Mouse (Mus musculus) fat pad, adult 2 months (tissue): ENCODE results near the gene Borcs5.

Experiments used
- DNase-seq: peaks from one replicate; pipeline ENCODE4 v3.0.0-alpha.2; 2011; ENCODE audit warnings: low read depth, low spot score; ENCODE audit errors: extremely low read depth

Borcs5 gene

DNA sequence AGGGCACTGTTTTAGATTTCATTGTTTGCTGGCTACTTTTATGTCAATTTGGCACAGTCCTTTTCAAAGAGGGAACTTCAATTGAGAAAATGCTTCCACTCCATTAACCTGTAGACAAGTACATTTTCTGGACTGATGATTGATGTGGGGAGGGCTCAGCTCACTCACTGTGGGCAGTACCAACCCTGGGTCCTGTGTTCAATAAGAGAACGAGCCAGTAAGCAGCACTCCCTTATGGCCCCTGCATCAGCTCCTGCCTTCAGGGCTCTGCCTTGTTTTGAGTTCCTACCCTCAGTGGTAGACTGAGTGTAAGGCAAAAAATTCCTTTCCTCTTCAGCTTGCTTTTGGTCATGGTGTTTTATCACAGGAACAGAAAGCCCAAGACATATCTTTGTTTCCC, 74.6 kb downstream of the Borcs5 start:
- no peak for DNase-seq

DNA sequence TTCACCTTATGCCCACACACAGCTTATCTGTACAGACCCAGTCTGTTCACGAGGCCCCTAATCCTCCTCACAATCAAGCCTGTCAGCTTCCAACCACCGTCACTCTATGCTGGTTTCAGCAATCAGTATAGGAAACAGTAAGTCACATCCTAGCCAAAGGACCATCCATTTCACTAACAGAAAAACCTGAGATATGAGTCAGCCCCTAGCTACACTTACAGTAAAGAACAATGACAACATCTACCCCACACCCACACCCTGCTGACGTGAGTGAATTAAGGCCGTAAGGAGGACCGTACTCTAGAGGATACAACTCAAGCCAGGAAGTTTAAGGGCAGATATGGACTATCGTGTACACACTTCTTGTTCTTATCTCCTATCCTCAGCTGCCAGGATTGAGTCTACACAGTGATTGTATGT, 76.9 kb downstream of the Borcs5 start:
- DNase-seq = no peak

DNA sequence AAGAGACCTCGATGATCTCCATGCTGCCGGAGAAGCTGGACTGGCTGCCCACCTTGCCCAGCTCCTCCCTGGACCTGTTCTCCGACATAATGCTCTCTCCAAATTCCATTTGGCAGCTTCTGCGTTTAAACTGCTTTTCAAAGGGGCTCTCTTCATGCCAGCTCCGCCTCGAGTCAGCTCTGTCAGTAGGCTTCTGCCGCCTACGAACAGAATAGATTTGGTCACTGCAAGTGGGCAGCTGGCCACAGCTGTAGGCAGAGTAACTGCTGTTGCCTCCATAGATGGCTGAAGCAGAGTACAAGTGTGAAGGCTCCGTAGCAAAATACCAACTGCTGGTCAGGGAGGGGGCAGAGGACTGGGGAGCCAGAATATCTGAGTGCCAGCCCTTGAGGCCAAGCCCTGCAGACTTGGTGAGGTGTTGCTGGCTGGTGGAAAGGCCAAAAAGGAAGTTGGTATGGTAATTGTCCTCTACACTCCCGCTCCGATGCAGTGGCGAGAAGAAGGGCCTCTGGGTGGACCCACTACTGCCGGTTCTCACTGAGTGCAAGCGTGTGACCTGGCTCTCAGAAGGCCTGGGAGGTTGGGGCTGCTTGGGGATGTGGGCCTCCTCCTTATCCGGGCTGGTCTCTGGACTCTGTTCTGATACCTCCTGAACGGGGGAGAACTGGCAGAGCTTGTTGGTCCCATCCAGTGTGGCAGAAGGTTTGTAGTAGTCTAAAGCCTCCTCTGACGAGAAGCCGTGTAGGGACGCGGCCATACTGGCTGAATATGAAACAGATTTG, 78.8 kb downstream of the Borcs5 start:
- peak; percentile 63 for DNase-seq

DNA sequence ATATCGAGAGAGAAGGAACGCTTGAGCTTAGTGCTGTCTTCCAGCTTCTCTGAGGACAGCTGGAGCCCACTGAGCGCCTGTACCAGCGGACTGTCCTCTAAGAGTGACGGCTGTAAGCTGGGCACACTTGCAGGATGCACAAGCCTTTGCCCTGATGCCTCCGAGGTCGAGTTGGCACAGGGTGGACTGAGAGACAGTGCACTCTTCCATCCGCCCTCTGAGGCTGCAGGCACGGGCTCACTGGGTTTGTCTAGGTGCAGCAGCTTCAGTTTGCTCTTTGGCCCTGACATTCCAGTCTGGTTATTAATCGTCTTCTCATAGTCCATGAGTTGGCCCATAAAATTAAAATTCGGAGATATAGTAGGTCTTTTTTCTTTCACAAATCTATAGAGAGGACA, 79.4 kb downstream of the Borcs5 start:
- no peak for DNase-seq

DNA sequence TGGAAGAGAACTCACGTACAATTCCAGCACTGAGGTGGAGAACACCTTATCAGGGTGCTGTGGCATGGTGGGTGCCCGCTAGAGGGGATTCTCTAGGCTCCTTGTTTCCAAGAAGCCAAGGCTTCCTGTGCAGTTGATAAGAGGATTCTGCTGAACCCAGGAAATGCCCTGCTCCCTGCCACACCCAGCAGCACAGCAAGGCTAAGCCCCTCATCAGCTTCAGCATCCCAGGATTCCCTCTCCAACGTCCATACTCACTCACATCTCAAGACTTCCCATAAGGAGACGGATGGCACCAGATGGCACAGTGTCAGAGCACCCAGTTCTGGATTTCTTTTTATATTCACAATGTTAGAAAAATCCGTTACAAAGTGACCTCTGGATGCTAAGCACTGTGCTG, 79.8 kb downstream of the Borcs5 start:
- DNase-seq = no peak

DNA sequence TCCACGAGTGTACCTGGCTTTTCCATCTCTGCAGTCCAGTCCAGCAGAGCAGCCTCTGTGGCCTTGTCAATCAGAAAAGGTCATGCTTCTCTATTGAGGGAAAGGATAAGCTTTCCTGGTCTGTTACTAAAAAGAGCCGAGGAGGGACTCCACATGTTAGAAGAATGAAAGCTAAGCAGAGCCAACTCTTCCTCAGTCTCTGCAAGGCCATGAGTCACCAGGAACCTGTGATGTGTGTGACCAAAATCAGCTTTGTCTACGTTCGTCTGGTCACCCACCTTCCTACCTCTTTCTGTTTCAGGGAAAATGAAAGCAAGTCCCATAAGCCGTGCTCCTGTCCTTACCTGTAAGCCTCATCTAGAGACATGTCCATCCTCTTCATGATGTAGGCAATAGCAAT, 80.8 kb downstream of the Borcs5 start:
- no peak for DNase-seq

DNA sequence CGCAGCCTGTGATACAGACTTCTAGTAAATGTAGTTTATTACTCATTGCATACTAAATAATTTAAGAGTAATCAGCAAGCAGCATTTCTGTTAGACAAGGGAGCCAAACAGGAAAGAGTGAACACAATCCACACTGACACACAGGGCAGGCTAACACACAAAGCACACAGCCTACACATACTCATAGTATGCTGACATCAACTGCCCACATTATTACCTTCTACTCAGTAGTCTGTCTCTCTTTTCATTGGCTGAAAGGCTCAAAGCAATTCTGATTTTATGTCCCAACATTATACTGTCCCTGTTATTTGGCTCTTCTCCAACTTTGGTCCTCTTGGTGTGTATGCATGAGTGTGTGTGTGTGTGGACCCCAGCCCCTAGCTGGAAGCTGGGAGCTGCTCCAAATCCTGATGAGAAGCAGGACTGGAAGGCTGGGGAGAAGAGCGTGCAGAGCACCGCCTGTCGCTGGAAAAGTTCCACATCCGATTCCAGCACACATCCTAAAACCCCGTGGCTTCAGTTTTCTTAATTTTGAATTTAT, 82.5 kb downstream of the Borcs5 start:
- DNase-seq = no peak

DNA sequence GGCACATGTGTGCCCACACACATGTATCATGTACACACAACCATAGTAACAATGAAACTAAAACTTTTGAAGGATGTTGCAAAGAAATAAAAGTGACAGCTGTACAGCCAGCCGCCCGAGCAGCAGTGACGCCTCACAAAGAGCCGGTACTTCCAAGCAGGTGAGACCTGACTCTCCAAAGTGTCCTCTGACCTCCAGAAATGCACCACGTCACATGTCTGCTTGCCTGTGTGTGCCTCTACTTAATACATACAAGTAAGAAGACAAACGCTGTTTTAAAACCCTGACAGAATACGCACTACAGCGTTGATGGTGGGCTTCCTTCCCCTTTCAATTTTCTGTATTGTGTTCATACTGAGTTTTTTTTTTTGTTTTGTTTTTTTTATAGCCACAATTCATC, 83.6 kb downstream of the Borcs5 start:
- DNase-seq = no peak

DNA sequence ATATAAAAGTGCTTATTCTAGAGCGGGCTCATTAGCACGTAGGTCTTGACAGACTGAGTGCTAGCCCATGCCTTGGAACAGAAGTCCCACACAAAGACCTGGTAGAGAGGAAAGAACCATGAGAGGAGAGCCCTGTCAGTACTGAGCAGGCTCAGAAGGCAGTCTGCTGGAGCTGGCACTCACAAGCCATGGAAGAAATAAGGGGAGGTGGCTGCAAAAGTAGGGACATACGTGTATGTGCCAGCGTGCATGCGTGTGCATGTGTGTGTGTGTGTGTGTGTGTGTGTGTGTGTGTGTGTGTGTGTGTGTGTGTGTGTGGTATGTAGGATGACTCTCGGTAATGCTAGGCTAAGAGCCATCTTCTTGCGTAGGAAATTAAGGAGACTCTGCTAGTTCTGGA, 84.0 kb downstream of the Borcs5 start:
- DNase-seq = no peak

DNA sequence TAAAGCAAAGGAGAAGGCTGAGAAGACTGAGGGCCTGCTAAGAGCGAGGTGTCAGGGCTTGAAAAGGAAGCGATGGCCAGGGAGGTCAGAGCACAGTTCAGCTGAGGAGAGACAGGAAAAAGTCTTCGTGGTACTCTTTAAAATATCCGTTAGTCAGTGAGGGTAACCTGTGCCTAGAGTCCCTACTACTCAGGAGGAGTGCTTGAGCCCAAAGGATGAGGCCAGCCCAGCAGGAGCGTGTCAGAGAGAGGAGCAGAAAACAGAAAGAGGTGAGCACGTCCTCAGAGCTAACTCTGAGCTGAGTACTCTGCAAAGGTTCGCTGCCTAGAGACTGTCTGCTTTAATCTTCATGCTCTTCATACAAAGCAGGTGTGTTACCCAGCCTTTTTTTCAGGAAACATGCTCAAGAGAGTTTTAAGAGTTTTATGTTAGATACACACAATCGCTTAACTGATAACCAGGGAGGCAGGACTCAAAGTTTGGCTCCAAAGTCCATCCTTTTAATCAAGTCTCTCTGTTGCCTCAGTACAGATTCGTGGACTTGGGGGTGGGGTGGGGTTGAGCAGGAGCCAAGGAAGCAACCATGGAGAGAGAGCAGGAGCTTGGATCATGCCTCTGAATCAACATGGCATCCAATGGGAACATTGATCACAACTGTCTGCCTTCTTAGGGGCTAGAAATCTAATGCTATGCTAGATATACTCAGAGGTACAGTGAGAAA, 84.7 kb downstream of the Borcs5 start:
- DNase-seq = no peak

DNA sequence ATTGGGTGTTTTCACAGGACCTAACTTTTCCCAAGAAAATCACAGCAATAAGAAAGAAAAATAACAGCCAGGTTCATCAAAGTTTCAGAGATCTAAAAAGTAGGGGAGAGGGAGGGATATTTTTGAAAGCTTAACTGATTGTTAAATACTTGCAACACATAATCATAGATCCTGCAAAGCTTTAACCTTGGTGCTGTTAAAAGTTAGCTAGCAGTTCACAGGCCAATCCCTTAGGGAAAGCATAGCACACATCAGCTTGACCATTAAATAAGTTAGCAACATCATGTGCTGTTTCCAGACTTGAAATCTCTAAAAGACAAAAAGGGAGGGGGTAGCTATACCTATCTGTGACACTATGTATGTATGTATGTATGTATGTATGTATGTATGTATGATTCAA, 86.1 kb downstream of the Borcs5 start:
- DNase-seq = no peak

DNA sequence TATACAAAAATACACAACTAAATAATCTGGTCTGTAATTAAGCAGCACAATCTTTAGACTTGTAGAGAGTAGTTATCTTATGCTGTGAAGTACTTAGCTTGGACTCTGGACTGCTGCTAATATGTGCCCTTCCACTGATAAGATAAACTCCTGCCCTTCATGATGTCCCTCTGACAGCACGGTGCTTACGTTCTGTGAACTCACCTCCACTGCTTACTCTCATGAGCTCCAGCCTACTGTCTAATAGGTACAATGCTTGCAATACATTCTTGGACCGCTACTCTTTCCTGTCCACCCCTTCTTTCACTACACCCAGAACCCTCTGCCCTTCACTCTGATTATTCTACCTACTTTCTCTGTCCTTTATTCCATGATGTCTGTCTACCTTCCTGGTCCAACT, 91.7 kb downstream of the Borcs5 start:
- no peak for DNase-seq

DNA sequence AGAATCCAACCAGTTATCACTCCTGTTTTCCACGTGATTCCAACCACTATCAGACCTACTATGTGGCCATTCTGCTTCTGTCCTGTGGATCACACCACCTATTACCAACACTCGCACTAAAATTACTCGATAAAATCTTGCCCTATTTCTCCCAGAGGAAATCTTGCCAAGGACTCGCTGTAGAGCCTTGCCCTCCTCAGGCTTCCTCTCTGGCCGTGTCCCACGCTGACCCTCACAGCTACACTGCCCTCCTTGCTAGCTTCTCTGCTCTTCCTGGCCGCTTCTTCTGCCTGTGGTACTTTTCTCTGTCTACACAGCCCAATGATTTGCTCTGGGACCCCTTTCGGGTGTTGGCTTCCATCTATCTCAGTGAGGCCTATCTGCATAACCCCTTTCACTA, 93.5 kb downstream of the Borcs5 start:
- no peak for DNase-seq

DNA sequence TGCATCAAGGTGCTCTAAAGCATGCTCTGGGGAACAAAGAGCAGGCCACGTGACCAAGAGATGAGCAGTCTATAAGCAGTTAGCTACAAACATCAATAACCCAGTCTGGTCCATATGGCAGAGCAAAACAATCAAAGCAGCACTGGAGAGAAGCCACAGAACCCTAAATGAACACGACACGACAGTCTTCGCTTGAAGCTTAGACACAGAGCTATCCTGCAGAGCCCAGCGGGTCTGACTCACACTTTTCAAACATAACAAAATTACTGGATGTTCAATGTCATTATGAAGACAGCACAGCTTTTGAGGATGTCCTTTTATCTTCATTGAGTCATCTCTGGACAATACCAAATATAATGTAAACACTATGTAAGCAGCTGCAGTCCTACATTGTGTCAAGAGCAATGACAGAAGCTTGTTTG, 94.5 kb downstream of the Borcs5 start:
- no peak for DNase-seq

DNA sequence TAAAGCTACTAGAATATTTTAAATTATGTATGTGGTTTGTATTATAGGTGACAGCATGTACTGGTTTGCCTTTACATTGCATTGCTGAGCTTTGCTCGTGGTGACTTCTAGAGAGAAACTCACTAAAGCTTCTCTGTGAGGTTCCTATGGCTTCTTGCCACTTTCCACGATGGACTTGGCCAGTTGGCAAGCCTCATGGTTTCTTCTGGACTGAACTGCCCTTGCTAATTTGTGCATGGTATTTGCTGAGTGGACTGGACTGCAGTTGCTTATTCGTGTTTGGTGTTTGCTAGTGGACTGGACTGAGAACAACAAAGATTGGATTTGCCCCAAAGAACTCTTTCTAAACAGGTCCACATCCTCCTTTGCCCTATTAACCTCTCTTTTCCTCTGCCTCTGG, 97.5 kb downstream of the Borcs5 start:
- DNase-seq = no peak

DNA sequence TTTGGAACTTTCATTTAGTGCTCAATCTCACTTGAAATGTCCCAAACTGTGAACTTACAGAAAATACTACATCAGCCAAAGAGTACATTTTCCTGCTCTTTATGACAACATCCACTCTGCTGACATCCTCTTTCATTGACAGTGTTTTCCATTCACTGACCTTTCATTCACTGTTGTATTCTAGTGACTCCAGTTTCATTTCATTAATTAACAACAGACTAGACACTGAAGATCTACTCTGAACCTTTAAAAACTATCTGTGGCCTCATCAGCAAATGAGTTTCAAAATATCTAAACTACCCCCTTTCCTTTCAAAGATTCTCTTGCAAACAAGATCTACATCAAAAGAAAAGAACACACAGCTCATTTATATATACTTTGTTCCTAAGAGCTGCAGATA, 104.3 kb downstream of the Borcs5 start:
- DNase-seq = no peak

DNA sequence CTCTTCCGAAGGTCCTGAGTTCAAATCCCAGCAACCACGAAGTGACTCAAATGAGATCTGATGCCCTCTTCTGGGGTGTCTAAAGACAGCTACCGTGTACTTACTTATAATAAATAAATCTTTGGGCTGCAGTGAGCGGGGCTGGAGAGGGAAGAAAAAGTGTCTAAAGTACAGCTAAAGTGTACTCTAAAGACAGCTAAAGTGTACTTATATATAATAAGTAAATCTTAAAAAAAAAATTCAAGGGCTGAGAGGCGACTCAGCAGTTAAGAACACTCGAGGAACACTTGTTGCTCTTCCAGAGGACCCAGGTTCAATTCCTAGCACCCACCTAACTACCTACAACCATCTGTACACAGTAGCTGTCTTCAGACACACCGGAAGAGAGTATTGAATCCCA, 106.6 kb downstream of the Borcs5 start:
- no peak for DNase-seq

DNA sequence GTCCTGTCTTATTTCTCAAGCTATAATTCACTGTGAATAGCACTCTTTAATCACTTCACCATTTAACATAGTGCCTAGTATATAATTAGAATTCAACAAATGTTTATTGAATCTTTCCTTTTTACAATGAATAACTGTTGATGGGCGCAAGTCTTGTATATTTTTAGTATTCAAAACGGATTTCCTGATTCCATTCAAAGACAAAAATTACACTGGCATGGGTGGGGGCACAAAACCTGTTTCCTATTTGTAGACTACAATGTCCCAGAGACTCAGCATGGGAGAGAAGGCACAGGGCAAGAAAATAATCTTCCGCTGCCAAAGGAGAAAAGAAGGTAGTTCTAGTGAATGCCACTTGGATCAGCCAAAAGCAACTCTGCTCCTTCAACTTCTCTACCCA, 108.8 kb downstream of the Borcs5 start:
- DNase-seq = no peak

DNA sequence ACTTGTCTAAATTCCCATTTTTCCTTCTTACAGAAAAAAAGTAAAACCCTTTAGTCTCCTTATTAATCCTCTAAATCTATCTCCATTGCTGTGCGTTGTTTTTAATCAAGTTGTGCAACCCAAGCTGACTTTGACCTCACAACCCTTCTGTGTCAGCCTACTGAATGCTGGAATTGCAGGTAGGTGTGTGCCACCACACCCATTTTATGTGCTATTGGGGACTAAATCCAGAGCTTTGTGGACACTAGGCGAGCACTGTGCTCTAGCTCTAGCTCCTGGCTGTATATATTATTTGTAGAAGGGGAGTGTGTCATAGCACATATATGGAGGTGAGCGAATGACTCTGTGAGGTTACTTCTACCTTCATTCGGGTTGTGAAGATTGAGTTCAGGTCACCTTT, 111.8 kb downstream of the Borcs5 start:
- no peak for DNase-seq

DNA sequence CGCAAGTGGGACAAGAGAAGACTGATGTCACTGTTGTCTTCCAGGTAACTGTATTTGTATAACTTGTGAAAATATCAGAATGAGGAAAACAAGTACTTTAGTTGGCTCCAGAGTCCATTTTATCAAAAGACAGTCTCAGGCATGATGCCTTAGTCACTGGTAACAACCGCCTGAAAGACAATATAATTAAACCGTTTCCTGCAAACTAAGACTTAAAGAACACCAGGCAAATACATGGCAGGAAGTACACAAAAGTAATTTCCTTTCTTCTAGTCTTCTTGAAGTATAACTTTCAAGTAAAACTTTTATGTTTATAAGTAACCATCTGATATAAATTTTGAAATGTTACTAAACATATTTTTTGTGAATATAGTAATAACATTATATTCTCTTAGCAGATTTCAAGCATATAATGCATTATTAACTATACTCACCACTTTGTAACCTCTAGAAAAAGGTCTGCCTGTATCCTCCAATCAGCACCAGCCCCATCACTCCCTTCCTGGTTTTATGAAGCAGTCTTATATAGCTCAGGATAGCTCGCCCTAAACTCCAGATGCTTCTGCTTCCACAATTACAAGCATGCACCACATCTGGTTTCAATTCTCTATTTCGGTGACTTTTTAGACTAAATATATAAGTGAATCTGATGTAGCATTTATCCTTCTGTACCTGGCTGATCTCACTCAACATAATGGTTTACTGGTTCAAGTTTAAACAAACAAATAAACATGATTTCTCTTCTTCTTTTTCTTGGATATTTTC, 112.8 kb downstream of the Borcs5 start:
- no peak for DNase-seq

DNA sequence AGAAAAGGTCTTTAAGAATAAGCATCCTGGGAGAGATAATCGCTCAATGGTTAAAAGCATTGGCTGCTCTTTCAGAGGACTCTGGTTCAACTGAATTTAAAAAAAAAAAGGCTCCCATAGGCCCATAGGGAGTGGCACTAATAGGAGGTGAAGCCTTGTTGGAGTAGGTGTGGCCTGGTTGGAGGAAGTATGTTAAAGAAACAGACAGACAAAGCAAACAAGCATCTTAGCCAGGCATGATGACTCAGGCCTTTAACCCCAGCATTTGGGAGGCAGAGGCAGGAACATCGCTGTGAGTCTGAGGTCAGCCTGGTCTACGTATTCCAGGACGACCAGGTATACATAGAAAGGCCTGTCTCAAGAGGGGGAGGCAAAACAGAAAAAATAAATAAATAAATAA, 114.1 kb downstream of the Borcs5 start:
- DNase-seq = no peak

DNA sequence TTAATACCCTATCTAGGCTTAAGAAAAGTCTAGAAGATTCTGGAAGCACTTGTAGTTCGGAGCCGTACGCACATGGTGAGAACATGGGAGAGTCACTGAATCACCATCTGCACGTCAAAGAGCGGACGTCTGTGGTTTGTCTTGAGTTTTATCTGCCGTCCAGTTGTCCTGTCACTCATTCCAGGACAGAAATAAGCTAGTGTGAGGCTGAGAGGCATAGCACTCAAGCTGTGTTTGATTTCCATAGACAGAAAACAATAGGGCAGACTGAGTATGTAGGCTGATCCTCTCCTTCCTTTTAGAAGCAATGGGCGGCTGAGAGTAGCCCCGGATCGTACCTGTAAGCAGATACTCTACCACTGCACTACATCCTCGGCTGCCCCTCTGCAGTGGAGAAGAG, 114.5 kb downstream of the Borcs5 start:
- no peak for DNase-seq
